Mouse (Mus musculus): ENCODE results near the gene Gm5447.

GRCm38 (mm10) chr13:31021927-31022326 lies 47.9 kb downstream of the Gm5447 start:
- TF ChIP-seq CTCF (IDR thresholded peaks at IDR 0.05; ENCODE audit: low read depth, low read length) = no peak
- TF ChIP-seq EP300 (IDR thresholded peaks at IDR 0.05; ENCODE audit: insufficient read depth, low read depth, low read length) = no peak
- TF ChIP-seq POLR2A (IDR thresholded peaks at IDR 0.05; ENCODE audit: insufficient read depth, low read length) = no peak
